Mouse (Mus musculus): Measurements from ENCODE around the gene Il17d.

Il17d gene

GRCm38 (mm10) chr14:57535646-57536045, 11.1 kb downstream of the Il17d start:
- DNase-seq (ENCODE audit: low read depth, low spot score): no peak

GRCm38 (mm10) chr14:57536820-57537219, 12.2 kb downstream of the Il17d start:
- DNase-seq (ENCODE audit: low read depth, low spot score): no peak

DNA sequence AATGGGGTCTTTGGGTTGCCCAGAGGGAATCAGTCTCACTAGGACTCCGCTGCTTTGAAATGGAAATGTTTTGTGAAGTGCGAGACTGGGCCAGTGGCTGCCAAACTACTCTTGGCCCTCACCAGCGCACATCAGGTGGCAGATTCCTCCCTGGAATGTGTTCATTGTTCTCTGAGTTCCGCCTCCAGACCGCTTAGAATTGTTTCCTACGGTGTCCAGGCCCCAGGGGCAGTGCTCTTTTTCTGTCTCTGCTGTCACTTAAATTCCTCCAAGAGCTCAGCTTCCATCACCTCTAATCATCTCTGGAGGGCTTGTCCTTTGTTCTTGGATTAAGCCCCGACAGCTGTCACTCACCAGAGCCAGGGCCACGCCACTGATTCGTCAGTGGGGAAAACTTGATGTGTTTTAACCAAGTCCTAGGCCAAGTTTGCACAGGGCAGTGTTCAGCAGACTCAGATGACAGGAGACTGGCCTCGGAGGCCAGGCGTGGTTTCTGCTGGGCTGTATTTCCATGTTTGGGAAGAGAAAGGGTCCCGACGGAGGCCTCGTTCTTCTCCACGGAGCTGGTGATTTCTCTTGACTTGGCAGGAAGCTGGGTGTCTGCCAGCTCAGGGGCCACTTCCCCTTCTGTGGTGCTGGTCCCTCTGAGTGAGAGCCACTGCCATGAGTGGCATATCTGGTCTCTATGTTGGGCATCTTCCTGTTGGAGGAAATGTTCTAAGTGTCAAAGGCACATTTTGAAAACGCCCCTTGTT, 12.9 kb downstream of the Il17d start:
- DNase-seq (ENCODE audit: low read depth, low spot score): no peak

DNA sequence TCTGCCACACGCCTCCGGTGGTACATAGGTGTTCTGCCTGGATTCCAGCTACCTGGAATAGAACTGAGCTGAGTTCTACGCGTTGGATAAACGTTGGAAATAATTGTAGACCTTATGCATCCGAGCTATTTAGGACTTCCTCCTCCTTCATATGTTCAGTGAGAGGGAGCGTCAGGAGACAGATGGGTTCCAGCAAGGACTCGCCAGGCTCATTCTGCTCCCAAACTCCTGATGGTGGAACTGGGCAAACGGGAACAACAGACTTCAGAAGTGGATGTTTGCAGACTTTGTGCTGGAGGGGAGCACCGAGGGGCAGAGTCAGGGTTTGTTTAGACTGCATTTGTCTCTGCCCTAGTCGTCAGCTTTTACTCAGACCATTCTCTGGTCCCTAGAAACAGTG, 16.1 kb downstream of the Il17d start:
- DNase-seq (ENCODE audit: low read depth, low spot score): no peak

DNA sequence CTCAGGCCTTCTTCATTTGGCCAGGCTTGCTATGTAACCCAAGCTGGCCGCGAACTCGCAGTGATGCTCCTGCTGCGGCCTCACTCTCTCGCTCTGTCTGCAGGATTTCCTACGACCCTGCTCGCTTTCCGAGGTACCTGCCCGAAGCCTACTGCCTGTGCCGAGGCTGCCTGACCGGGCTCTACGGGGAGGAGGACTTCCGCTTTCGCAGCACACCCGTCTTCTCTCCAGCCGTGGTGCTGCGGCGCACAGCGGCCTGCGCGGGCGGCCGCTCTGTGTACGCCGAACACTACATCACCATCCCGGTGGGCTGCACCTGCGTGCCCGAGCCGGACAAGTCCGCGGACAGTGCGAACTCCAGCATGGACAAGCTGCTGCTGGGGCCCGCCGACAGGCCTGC, 17.7 kb downstream of the Il17d start:
- DNase-seq (ENCODE audit: low read depth, low spot score): no peak

GRCm38 (mm10) chr14:57543420-57544039, 19.0 kb downstream of the Il17d start:
- no peak for DNase-seq (ENCODE audit: low read depth, low spot score)

DNA sequence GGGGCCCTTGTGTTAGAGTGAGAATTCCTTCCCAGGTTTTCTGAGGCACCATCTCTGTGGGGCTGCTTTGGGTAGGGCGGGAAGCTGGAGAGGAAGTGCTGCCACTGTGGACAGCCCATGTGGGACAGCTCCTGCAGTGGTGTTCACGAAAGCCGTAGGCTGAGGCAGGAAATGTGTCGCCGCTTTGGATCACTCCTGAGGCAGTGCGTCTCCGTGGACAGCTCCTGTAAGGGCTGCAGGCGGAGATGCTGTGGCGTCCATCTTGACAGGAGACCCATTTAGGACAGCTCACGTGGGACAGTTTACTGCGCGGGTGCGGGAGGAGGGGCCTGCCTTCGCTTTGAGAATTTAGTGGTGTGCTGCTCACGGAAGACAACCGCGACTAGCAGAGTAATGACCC, 20.9 kb downstream of the Il17d start:
- DNase-seq (ENCODE audit: low read depth, low spot score): no peak

DNA sequence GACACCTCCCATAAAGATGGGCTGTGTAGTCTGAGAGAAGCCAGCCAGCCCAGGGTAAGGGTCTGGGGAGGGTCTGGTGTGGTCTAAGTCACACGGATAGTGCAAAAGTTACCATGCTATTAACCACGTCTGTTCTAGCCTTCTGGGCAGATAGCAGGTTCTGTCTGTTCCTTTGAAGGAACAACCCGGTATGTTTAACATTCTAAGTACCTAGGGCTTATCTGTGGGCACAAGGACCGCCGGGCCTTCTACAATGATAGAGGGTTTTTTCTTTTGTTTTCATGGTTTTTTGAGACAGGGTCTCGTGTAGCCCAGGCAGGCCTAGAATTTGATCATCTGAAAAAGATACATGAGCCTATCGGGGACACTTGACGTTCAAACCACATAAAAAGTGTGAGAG, 21.6 kb downstream of the Il17d start:
- no peak for DNase-seq (ENCODE audit: low read depth, low spot score)

GRCm38 (mm10) chr14:57546557-57547021, 22.0 kb downstream of the Il17d start:
- no peak for DNase-seq (ENCODE audit: low read depth, low spot score)

- no peak for DNase-seq (ENCODE audit: low read depth, low spot score)
These were observed 22.5 kb downstream of the Il17d start for GRCm38 (mm10) chr14:57547062-57547461.

DNA sequence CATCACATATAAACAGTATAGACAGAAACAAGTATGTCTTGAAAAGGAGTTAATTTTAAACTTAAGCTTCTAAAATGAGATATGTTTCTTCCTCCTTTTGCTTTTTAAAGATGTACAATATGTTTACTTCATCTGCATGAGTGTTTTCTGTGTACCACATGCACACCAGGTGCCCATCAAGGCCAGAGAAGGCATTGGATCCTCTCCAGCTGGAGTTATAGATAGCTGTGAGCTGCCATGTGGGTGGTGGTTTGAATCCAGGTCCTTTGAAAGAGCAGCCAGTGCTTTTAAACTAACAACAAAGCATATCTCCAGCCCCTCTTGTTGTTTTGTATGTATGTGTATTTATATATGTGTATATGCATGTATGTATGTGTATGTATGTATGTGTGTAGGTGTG, 28.4 kb downstream of the Il17d start:
- DNase-seq (ENCODE audit: low read depth, low spot score): no peak

GRCm38 (mm10) chr14:57554434-57554833, 29.9 kb downstream of the Il17d start:
- DNase-seq (ENCODE audit: low read depth, low spot score): no peak

DNA sequence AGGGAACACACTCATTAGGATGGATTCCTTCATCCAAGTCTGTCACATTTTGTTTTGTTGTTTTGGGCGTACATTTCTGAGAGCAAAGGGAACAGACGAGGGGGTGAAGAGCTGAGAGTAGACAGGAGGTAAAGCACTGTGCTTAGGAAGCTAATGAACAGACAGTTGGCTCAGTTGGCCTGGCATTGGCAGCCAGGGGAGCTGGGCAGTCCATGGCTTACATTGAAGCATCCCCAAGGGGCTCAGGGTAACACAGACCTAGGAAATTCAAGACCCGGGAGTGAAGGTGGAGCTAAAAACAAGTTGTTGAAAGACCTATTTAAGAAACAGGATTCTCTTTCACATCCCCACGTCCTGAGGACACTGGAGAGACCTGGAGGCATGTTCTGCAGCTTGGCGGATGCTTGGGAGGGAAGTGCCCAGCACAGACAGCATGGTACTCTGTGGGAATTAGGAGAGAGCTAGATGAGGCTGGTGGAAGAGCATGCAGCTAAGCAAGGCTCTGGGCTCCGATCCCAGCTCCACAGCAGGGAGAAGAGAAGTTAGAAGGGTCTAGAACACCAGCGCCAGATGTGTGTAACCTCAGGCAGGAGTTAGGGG, 31.0 kb downstream of the Il17d start:
- no peak for DNase-seq (ENCODE audit: low read depth, low spot score)

DNA sequence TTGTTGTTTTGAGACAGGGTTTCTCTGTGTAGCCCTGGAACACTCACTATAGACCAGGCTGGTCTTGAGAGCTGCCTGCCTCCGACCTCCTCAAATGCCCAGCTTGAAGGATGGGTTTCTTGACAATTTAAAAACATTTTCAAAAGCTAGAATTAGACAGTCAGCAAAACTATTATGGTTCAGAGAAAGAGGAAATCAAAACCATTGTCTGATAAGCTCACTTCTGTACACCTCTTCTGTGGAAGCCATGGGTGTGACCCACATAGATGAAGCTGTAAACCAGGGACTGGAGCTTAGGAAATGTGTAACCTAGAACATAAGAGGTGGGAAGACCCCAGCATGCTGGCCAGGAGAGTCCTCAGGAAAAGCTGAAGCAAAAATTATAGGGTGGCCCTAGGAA, 32.3 kb downstream of the Il17d start:
- DNase-seq (ENCODE audit: low read depth, low spot score): no peak

- no peak for DNase-seq (ENCODE audit: low read depth, low spot score)
These were observed 41.0 kb downstream of the Il17d start for GRCm38 (mm10) chr14:57565626-57566025.

- peak; percentile 80 for DNase-seq (ENCODE audit: low read depth, low spot score)
These were observed 46.9 kb downstream of the Il17d start, which contains the start of gene Eef1akmt1 for GRCm38 (mm10) chr14:57571155-57572133. Gene Eef1akmt1 (minus strand): TSS chr14:57571612.

- DNase-seq (ENCODE audit: low read depth, low spot score): no peak
These were observed 50.4 kb downstream of the Il17d start for GRCm38 (mm10) chr14:57574792-57575587.

DNA sequence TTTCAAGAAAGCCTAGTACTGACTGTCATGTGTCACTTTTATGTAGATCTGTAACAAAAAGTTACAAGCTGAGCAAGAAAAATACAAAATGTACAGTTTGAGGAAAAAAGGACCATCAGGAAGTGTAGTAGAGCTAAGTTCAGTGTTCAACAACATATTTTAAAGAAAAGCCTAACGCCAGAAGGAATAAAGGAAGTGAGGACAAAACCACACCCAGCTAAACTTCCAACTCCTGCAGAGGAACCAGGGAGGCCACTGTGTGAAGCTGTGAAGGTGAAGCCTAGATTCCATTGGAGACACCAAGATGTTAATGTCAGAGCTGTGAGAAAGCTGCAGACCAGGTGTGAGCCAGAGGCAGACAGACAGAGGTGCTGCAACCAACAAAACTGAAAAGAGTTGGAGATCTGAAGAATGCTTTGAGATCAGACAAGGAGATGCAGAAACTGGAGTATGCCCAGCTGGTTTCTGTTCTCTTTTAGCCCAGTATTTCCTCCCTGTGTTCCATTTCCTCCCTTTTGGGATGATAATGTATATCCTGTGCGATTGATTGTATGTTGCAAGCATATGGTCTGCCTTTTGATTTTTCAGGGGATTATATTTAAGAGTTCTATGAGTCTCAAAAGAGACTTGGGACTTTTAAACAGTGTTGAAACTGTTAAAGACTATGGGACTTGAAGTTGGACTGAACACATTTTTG, 51.9 kb downstream of the Il17d start:
- DNase-seq (ENCODE audit: low read depth, low spot score): no peak

DNA sequence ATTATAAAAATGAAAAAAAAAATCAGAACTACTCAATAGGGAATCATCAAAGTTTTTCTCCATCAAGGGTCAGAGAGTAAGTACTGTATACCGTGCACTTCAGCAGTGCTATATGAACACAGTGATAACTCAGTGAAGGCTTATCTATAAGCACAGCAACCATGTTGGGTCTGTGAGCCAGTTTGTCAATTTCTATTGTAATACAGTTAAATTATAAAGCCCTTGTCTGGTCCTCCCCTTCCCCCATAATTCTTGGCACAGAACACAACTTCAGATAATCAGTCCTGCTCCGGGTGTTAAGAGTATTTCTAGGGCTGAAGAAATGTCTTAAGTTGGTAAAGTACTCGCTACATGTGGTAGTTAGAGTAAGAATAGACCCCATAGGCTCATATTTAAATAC, 67.3 kb downstream of the Il17d start:
- no peak for DNase-seq (ENCODE audit: low read depth, low spot score)

Measured in WW6 (cell line).